Mouse (Mus musculus) neural tube, embryonic 13.5 days (tissue): ENCODE measurements at regions not wholly inside any gene's neighbourhood (a gene's known extent, or its start where the extent isn't known, plus 50 kb on each side); places are given as distances from the start of the nearest gene placed in this dataset.

ENCODE experiments used
- ATAC-seq: fragments of 200-750 bp; cut with Nextera tagmentation; 2 replicates; pipeline ENCODE4 v1.8.0; 2017; ENCODE audit warnings: low read depth, mild to moderate bottlenecking, moderate TSS enrichment, moderate library complexity
- H3K27ac ChIP-seq: fragments of 300-500 bp; sonication (generic); replicated peaks from 2 replicates; pipeline ENCODE4 v1.5.1; 2015; ENCODE audit warnings: moderate library complexity, mild to moderate bottlenecking, inconsistent platforms
- H3K27me3 ChIP-seq: fragments of 300-500 bp; sonication (generic); 2 replicates; pipeline ENCODE4 v1.6.1; 2015; ENCODE audit warnings: mild to moderate bottlenecking, inconsistent platforms
- H3K36me3 ChIP-seq: fragments of 300-500 bp; sonication (generic); 2 replicates; pipeline ENCODE4 v1.6.1; 2015; ENCODE audit warnings: mild to moderate bottlenecking, inconsistent platforms
- H3K4me1 ChIP-seq: fragments of 300-500 bp; sonication (generic); replicated peaks from 2 replicates; pipeline ENCODE4 v1.6.1; 2015; ENCODE audit warnings: inconsistent platforms
- H3K4me2 ChIP-seq: fragments of 300-500 bp; sonication (generic); 2 replicates; pipeline ENCODE4 v1.6.1; 2015; ENCODE audit warnings: inconsistent platforms, mild to moderate bottlenecking, moderate library complexity
- H3K4me3 ChIP-seq: fragments of 300-500 bp; sonication (generic); 2 replicates; pipeline ENCODE4 v1.5.1; 2015; ENCODE audit warnings: mild to moderate bottlenecking, inconsistent platforms
- H3K9ac ChIP-seq: fragments of 300-500 bp; sonication (generic); 2 replicates; pipeline ENCODE4 v1.6.1; 2015; ENCODE audit warnings: moderate library complexity, mild to moderate bottlenecking, inconsistent platforms
- H3K9me3 ChIP-seq: fragments of 300-500 bp; sonication (generic); 2 replicates; pipeline ENCODE4 v1.6.1; 2016; ENCODE audit warnings: inconsistent platforms
- WGBS: fragments of 180-500 bp; shearing (Covaris S2); methylation state at CpG from one replicate; pipeline ENCODE4 v1.1.7; 2015; 5-methylcytosine and 5-hydroxymethylcytosine counted together

- Histone ChIP-seq H3K27ac (no peak overlapping the region), H3K36me3 (no peaks in the 10 kb centered on the region), H3K9me3 (no peaks in the 10 kb centered on the region), H3K9ac (no peak overlapping the region), H3K27me3 (no peaks in the 10 kb centered on the region), H3K4me1 (no peaks in the 10 kb centered on the region), H3K4me2 (no peak overlapping the region), H3K4me3 (no peak overlapping the region)
- ATAC-seq: no peak
Measured at GRCm38 (mm10) chr12:49732351-49732750, 347.4 kb downstream of the Gm43517 start.

DNA sequence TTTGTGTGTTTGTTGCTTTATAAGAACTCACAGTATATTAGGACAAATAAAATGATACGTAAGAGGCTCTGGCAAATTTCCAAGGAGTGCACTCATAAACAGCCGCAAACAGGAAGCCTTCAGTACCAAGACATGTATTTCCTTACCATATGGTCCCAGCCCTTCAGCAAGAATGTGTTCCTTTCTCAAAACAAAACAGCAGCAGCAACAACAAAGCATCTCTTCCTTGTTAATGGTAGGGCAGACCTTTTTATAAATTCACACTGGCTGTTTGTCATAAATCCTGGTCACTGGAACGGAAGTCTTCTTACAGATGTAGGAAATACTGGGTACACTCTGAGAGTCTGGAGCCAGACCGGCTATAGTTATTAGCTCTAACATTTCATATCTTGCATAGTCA, 352.1 kb downstream of the Gm43517 start:
- 70% methylated on average over 4 of the region's 4 CpGs for WGBS
- no peaks in the 10 kb centered on the region for H3K9me3 ChIP-seq
- H3K27me3 ChIP-seq: no peaks in the 10 kb centered on the region
- no peak overlapping the region for H3K4me3 ChIP-seq
- no peaks in the 10 kb centered on the region for H3K36me3 ChIP-seq
- H3K4me1 ChIP-seq: no peaks in the 10 kb centered on the region
- no peak for ATAC-seq
- no peak overlapping the region for H3K4me2 ChIP-seq
- no peak overlapping the region for H3K9ac ChIP-seq
- no peak overlapping the region for H3K27ac ChIP-seq

DNA sequence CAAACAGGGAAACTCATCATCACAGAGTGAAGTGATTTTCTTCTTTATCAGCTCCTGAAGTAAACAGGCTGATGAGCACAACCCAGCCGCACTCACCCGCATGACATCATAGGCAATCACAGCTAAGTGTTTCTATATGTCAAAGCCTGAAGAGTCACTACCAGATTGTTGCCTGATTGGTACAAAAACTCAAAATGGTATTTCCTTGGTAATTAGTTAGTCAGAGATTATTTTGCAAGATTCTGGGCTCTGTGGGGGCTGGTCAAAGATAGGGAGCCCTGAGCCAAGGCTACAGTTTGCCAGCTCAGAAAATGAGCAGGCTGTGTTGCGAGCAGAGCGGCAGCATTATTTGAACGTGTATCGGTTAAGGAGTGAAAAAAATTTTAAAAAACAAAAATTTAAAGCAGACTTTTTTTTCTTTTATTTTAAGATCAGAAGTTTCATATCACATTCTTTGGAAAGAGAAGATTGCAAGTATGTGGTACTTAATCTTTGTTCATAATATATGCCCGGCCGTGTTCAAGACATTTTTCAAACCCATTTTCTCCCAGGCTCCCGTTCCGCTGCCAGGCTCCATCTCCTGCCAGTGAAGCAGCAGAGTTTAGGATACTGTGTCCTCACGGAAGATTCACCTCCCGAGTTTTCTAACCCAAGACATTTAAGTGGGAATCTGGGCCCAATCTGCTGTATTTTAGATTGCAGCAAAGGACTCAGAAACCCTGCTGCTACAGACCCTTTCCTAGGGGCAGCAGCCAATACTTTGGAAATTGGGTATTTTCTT, 355.2 kb downstream of the Gm43517 start:
- no peaks in the 10 kb centered on the region for H3K4me1 ChIP-seq
- H3K27ac ChIP-seq: no peak overlapping the region
- H3K4me2 ChIP-seq: no peak overlapping the region
- H3K4me3 ChIP-seq: no peak overlapping the region
- no peaks in the 10 kb centered on the region for H3K36me3 ChIP-seq
- ATAC-seq: no peak
- 82% methylated on average over 12 of the region's 12 CpGs for WGBS
- H3K9me3 ChIP-seq: no peaks in the 10 kb centered on the region
- H3K27me3 ChIP-seq: no peaks in the 10 kb centered on the region
- H3K9ac ChIP-seq: no peak overlapping the region

GRCm38 (mm10) chr12:49743402-49743801, 358.4 kb downstream of the Gm43517 start:
- Histone ChIP-seq H3K9me3 (no peaks in the 10 kb centered on the region), H3K9ac (no peak overlapping the region), H3K4me1 (no peaks in the 10 kb centered on the region), H3K4me3 (no peak overlapping the region), H3K4me2 (no peak overlapping the region), H3K27ac (no peak overlapping the region), H3K27me3 (no peaks in the 10 kb centered on the region), H3K36me3 (no peaks in the 10 kb centered on the region)
- WGBS: 83% methylated on average over 2 of the region's 2 CpGs
- no peak for ATAC-seq

GRCm38 (mm10) chr12:49747081-49747480, 362.1 kb downstream of the Gm43517 start:
- no peaks in the 10 kb centered on the region for H3K27me3 ChIP-seq
- no peak overlapping the region for H3K4me2 ChIP-seq
- ATAC-seq: no peak
- no peak overlapping the region for H3K4me3 ChIP-seq
- H3K9ac ChIP-seq: no peak overlapping the region
- no peaks in the 10 kb centered on the region for H3K4me1 ChIP-seq
- no peak overlapping the region for H3K27ac ChIP-seq
- H3K9me3 ChIP-seq: no peaks in the 10 kb centered on the region
- WGBS: 77% methylated on average over 2 of the region's 2 CpGs
- H3K36me3 ChIP-seq: no peaks in the 10 kb centered on the region

DNA sequence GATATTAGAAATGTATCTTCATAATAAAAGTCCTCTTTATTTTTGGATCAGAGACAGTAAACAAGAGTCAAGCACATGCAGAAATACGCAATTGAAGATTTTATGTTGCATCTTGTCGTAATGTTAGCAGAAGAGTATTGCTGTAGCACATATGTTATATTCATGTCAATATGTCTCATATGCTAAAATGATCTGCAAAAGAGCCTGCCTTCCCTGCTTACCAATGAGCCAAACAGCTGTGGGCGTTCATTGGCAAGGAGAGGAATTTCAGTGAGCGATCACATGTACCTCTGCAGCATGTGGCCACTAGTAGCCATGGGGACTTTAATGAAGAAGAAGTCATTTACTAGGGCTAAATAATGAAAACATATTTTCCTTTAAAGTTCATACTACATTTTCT, 373.4 kb downstream of the Gm43517 start:
- no peaks in the 10 kb centered on the region for H3K27me3 ChIP-seq
- H3K9ac ChIP-seq: no peak overlapping the region
- no peaks in the 10 kb centered on the region for H3K4me1 ChIP-seq
- no peak overlapping the region for H3K27ac ChIP-seq
- no peak overlapping the region for H3K4me2 ChIP-seq
- H3K4me3 ChIP-seq: no peak overlapping the region
- ATAC-seq: no peak
- H3K36me3 ChIP-seq: no peaks in the 10 kb centered on the region
- WGBS: 79% methylated on average over 4 of the region's 4 CpGs
- no peaks in the 10 kb centered on the region for H3K9me3 ChIP-seq

DNA sequence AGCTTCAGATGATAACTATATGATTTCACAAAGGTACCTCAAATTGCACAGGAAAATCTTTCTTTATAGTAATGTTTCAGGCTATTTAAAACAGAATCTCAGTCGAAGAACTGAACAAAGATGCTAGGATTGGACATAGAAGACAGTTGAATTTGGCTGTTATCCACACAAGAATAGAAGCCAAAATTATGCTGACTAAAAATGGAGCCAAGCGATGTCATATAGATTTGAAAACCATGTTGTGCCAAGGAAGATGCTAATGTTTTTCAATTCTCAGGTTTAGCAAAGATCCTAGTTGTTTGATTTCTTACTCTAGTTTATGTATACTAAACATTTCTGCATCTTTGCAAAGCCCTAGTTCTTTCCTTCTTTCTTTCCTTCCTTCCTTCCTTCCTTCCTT, 379.6 kb downstream of the Gm43517 start:
- 72% methylated on average over 2 of the region's 2 CpGs for WGBS
- H3K4me1 ChIP-seq: no peaks in the 10 kb centered on the region
- no peaks in the 10 kb centered on the region for H3K27me3 ChIP-seq
- no peaks in the 10 kb centered on the region for H3K36me3 ChIP-seq
- ATAC-seq: no peak
- H3K4me2 ChIP-seq: no peak overlapping the region
- no peak overlapping the region for H3K9ac ChIP-seq
- no peak overlapping the region for H3K4me3 ChIP-seq
- no peak overlapping the region for H3K27ac ChIP-seq
- H3K9me3 ChIP-seq: no peaks in the 10 kb centered on the region

GRCm38 (mm10) chr12:49808341-49808740, 423.4 kb downstream of the Gm43517 start:
- Histone ChIP-seq H3K27ac (no peak overlapping the region), H3K9me3 (no peaks in the 10 kb centered on the region), H3K4me1 (no peaks in the 10 kb centered on the region), H3K4me2 (no peak overlapping the region), H3K4me3 (no peak overlapping the region), H3K27me3 (no peaks in the 10 kb centered on the region), H3K36me3 (no peaks in the 10 kb centered on the region), H3K9ac (no peak overlapping the region)
- no peak for ATAC-seq
- 81% methylated on average over 1 of the region's 1 CpGs for WGBS

GRCm38 (mm10) chr12:49814653-49815052, 429.7 kb downstream of the Gm43517 start:
- 13% methylated on average over 3 of the region's 3 CpGs for WGBS

GRCm38 (mm10) chr12:49827769-49828168, 442.8 kb downstream of the Gm43517 start:
- 92% methylated on average over 3 of the region's 3 CpGs for WGBS
- Histone ChIP-seq H3K9ac (no peak overlapping the region), H3K27ac (no peak overlapping the region), H3K4me2 (no peak overlapping the region), H3K4me1 (no peaks in the 10 kb centered on the region), H3K27me3 (no peaks in the 10 kb centered on the region), H3K36me3 (no peaks in the 10 kb centered on the region), H3K4me3 (no peak overlapping the region), H3K9me3 (no peaks in the 10 kb centered on the region)
- ATAC-seq: no peak

More at GRCm38 (mm10) chr12:49814653-49815052, 429.7 kb downstream of the Gm43517 start:
- Histone ChIP-seq H3K4me2 (no peak overlapping the region), H3K4me3 (no peak overlapping the region), H3K36me3 (no peaks in the 10 kb centered on the region), H3K27me3 (no peaks in the 10 kb centered on the region), H3K27ac (no peak overlapping the region), H3K4me1 (0 out of 2 replicates have a peak, but pooled peaks cover 3% of the 10 kb centered on the region), H3K9me3 (no peaks in the 10 kb centered on the region), H3K9ac (no peak overlapping the region)
- ATAC-seq: no peak

DNA sequence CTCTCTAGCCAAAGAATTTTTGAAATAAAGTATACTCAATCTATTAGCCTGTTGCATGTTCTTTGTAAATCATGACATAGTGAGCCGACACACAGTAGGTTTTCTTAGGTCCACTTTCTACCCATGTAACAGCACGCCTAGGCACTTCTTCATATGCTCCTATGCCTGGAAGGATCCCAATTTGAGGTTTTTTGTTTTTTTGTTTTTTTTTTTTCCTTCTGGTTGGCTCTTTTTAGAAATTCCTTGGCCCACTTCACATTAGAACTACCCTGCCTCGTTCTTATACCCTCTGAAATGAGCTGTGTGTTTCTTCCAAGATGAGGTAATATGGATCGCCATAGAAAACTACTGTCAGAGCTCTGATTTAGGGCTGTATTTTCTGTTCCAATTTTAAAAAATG, 443.6 kb downstream of the Gm43517 start:
- H3K36me3 ChIP-seq: no peaks in the 10 kb centered on the region
- WGBS: 91% methylated on average over 4 of the region's 4 CpGs

DNA sequence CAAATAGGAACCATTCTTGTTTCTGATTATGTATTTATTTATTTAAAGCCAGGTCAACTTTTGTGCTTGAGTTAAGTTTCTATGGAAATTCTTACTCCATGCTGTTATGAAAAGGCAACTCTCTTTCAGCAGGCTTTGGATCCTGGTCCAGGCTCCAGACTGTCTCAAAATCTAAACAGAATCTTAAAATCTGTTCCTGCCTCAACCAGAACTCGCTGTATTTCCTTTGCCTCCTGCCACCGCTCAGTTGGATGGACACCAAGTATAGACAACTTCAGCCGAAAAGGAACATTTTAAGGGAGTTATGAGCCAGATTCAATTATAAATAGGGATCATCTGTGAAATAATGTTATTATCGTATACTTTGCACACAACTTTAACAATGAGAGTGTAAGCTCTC, 445.7 kb downstream of the Gm43517 start:
- no peak overlapping the region for H3K27ac ChIP-seq
- no peaks in the 10 kb centered on the region for H3K4me1 ChIP-seq
- no peak overlapping the region for H3K4me2 ChIP-seq
- H3K4me3 ChIP-seq: no peak overlapping the region
- H3K27me3 ChIP-seq: no peaks in the 10 kb centered on the region
- ATAC-seq: no peak
- no peaks in the 10 kb centered on the region for H3K9me3 ChIP-seq
- no peak overlapping the region for H3K9ac ChIP-seq
- 88% methylated on average over 4 of the region's 4 CpGs for WGBS
- no peaks in the 10 kb centered on the region for H3K36me3 ChIP-seq

More for the DNA sequence above, 443.6 kb downstream of the Gm43517 start:
- ATAC-seq: no peak
- Histone ChIP-seq H3K4me1 (no peaks in the 10 kb centered on the region), H3K4me3 (no peak overlapping the region), H3K27ac (no peak overlapping the region), H3K27me3 (no peaks in the 10 kb centered on the region), H3K9me3 (no peaks in the 10 kb centered on the region), H3K4me2 (no peak overlapping the region), H3K9ac (no peak overlapping the region)
